Mouse (Mus musculus): ENCODE data around the gene Olfr364-ps1.

Gene Olfr364-ps1

GRCm38 (mm10) chr2:37139022-37139421, at the start of gene Olfr364-ps1:
Olfr364-ps1 (plus strand) TSS chr2:37139322.
- in situ Hi-C loops (cut with MboI; ENCODE audit: low pct_unique_long_range_greater_than_20kb in 1 of 2, low sequenced_read_pairs in 2 of 2, unreplicated experiment in 1 of 2): no loop called here

- in situ Hi-C loops (cut with MboI; ENCODE audit: low pct_unique_long_range_greater_than_20kb in 1 of 2, low sequenced_read_pairs in 2 of 2, unreplicated experiment in 1 of 2): no loop called here
These were observed 21.3 kb upstream of the Olfr364-ps1 start, which contains the start of gene Olfr362 for GRCm38 (mm10) chr2:37117810-37118209. Olfr362 (minus strand) TSS chr2:37117910.

- in situ Hi-C loops (cut with MboI; ENCODE audit: low pct_unique_long_range_greater_than_20kb in 1 of 2, low sequenced_read_pairs in 2 of 2, unreplicated experiment in 1 of 2): no loop called here
These were observed 48.8 kb downstream of the Olfr364-ps1 start, which contains the start of gene Olfr365 for GRCm38 (mm10) chr2:37187898-37188297. Olfr365 (plus strand) TSS chr2:37188198.
